Mouse (Mus musculus) limb, embryonic 14.5 days (tissue): Measurements from ENCODE around the gene Gm13128. TPM values are rescaled to one million over a fixed set of nuclear protein-coding genes. Genes with fewer than 3 reads are reported as not detected.

Experiments
- ATAC-seq: fragments of 200-750 bp; cut with Nextera tagmentation; 2 replicates; pipeline ENCODE4 v1.8.0; 2017; ENCODE audit warnings: low read depth, moderate number of reproducible peaks, moderate TSS enrichment; ENCODE audit not compliant: low FRiP score
- DNase-seq: peaks from one replicate; pipeline ENCODE4 v3.0.0-alpha.2; 2015; ENCODE audit warnings: low spot score
- H3K27ac ChIP-seq: fragments of 300-500 bp; sonication (generic); replicated peaks from 2 replicates; pipeline ENCODE4 v1.5.1; 2014; ENCODE audit warnings: low read depth, mild to moderate bottlenecking, low read length, moderate library complexity, mixed read lengths
- H3K27me3 ChIP-seq: fragments of 300-500 bp; sonication (generic); 2 replicates; pipeline ENCODE4 v1.6.1; 2014; ENCODE audit warnings: low read length, mixed read lengths; ENCODE audit not compliant: control insufficient read depth, insufficient read depth
- H3K36me3 ChIP-seq: fragments of 300-500 bp; sonication (generic); 2 replicates; pipeline ENCODE4 v1.6.1; 2014; ENCODE audit warnings: mild to moderate bottlenecking, low read length, moderate library complexity, mixed read lengths; ENCODE audit not compliant: control insufficient read depth, insufficient read depth
- H3K4me1 ChIP-seq: fragments of 300-500 bp; sonication (generic); 2 replicates; pipeline ENCODE4 v1.6.1; 2014; ENCODE audit warnings: antibody characterized with exemption, low read length, mixed read lengths; ENCODE audit not compliant: control insufficient read depth, insufficient read depth
- H3K4me2 ChIP-seq: fragments of 300-500 bp; sonication (generic); replicated peaks from 2 replicates; pipeline ENCODE4 v1.6.1; 2014; ENCODE audit warnings: low read depth, mild to moderate bottlenecking, low read length, moderate library complexity; ENCODE audit not compliant: severe bottlenecking
- H3K4me3 ChIP-seq: fragments of 300-500 bp; sonication (generic); replicated peaks from 2 replicates; pipeline ENCODE4 v1.5.1; 2014; ENCODE audit warnings: low read length
- H3K9ac ChIP-seq: fragments of 300-500 bp; sonication (generic); 2 replicates; pipeline ENCODE4 v1.6.1; 2014; ENCODE audit warnings: mild to moderate bottlenecking, low read depth, low read length, moderate library complexity; ENCODE audit not compliant: severe bottlenecking
- H3K9me3 ChIP-seq: fragments of 300-500 bp; sonication (generic); 2 replicates; pipeline ENCODE4 v1.6.1; 2016; ENCODE audit warnings: low read length; ENCODE audit not compliant: control insufficient read depth
- POLR2A ChIP-seq: fragments of 200-500 bp; IDR thresholded peaks from 2 replicates; pipeline ENCODE4 v1.8.0; 2012; ENCODE audit warnings: inconsistent platforms, mild to moderate bottlenecking, moderate library complexity, borderline replicate concordance; ENCODE audit not compliant: insufficient read depth, insufficient read length; ENCODE audit errors: extremely low read depth
- WGBS: fragments of 180-500 bp; shearing (Covaris S2); extraction: QIAGEN DNeasy Blood & Tissue Kit; methylation state at CpG from one replicate; pipeline ENCODE4 v1.1.7; 2014; 5-methylcytosine and 5-hydroxymethylcytosine counted together
- polyA plus RNA-seq, 2 experiments: library from polyadenylated mRNA; depleted of rRNA in 1 of 2; stranded (reverse) in 1 of 2; unstranded in 1 of 2; fragments of >200 nt; fragmentation: Nextera tagmentation in 1 of 2; extraction: Ambion mirVana in 1 of 2; gene quantifications; 2 replicates each; pipeline versions ENCODE4 v1.2.1 to v1.2.3; 2012 to 2014

The Gm13128 gene
- polyA plus RNA-seq, 2 experiments: not detected

DNA sequence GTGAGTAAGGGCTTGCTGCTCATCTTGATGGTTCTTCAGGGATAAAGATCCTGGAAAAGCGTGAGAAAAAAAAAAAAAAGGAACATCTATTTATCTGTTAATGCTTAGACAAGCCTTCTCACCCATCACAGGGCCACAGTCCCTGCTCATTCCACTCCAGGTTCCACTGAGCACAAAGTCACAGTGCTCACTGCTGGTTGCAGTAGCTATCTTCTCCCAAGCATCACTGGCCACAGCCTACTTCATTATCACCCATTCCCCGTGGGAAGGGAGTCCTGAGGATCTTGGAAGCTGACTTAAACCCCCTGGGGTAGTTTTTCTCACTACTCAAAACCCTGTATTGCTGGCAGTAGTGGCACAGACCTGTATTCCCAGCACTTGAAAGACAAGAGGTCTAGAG is 47.9 kb downstream of the Gm13128 start, which contains the start of gene Pramef20:
Gene Pramef20 (minus strand): TSS at position 23 of the 400 bp plus-strand sequence.
- no peaks in the 10 kb centered on the region for H3K4me1 ChIP-seq
- H3K4me3 ChIP-seq: no peak within 1 kb of the TSS
- no peaks in the 10 kb centered on the region for H3K27me3 ChIP-seq
- TF ChIP-seq POLR2A: no peak
- no peak within 1 kb of the TSS for H3K27ac ChIP-seq
- no peak within 1 kb of the TSS for H3K4me2 ChIP-seq
- H3K9ac ChIP-seq: no peak within 1 kb of the TSS
- H3K36me3 ChIP-seq: no peaks in the 10 kb centered on the region
- DNase-seq: no peak
- ATAC-seq: no peak
- 56% methylated on average over 2 of the region's 2 CpGs for WGBS
- no peaks in the 10 kb centered on the region for H3K9me3 ChIP-seq

Other genes starting within 250 kb of the Gm13128 start
- not detected in 2 replicates for gene Gm13102, start 223.8 kb upstream of the Gm13128 start, polyA plus RNA-seq (2012; rRNA removed)
- not detected in 2 replicates for gene Gm13102, start 223.8 kb upstream of the Gm13128 start, polyA plus RNA-seq (2014; fragmentation: Nextera tagmentation; extraction: Ambion mirVana)
- gene Oog3, start 167.6 kb upstream of the Gm13128 start, polyA plus RNA-seq (2012; rRNA removed): not detected in 2 replicates
- gene Oog3, start 167.6 kb upstream of the Gm13128 start, polyA plus RNA-seq (2014; fragmentation: Nextera tagmentation; extraction: Ambion mirVana): not detected in 2 replicates
- gene Oog2, start 139.5 kb upstream of the Gm13128 start, polyA plus RNA-seq (2012; rRNA removed): not detected in 2 replicates
- gene Oog2, start 139.5 kb upstream of the Gm13128 start, polyA plus RNA-seq (2014; fragmentation: Nextera tagmentation; extraction: Ambion mirVana): not detected in 2 replicates
- not detected in 2 replicates for gene C87977, start 116.9 kb upstream of the Gm13128 start, polyA plus RNA-seq (2012; rRNA removed)
- gene C87977, start 116.9 kb upstream of the Gm13128 start, polyA plus RNA-seq (2014; fragmentation: Nextera tagmentation; extraction: Ambion mirVana): not detected in 2 replicates
- gene Pramel5, start 49.8 kb upstream of the Gm13128 start, polyA plus RNA-seq (2012; rRNA removed): not detected in 2 replicates
- 0.25 TPM in 1 of 2 replicates, not detected in the other for gene Pramel5, start 49.8 kb upstream of the Gm13128 start, polyA plus RNA-seq (2014; fragmentation: Nextera tagmentation; extraction: Ambion mirVana)
- gene Gm13119, start 27.7 kb downstream of the Gm13128 start, polyA plus RNA-seq (2012; rRNA removed): not detected in 2 replicates
- not detected in 2 replicates for gene Gm13119, start 27.7 kb downstream of the Gm13128 start, polyA plus RNA-seq (2014; fragmentation: Nextera tagmentation; extraction: Ambion mirVana)
- not detected in 2 replicates for gene Pramef20, start 47.7 kb downstream of the Gm13128 start, polyA plus RNA-seq (2012; rRNA removed)
- not detected in 2 replicates for gene Pramef20, start 47.7 kb downstream of the Gm13128 start, polyA plus RNA-seq (2014; fragmentation: Nextera tagmentation; extraction: Ambion mirVana)
- gene Pramef12, start 78.2 kb downstream of the Gm13128 start, polyA plus RNA-seq (2012; rRNA removed): 0.75 and 1.1 TPM in 2 replicates
- gene Pramef12, start 78.2 kb downstream of the Gm13128 start, polyA plus RNA-seq (2014; fragmentation: Nextera tagmentation; extraction: Ambion mirVana): 0.33 and 0.51 TPM in 2 replicates
- gene 1700012P22Rik, start 108.5 kb downstream of the Gm13128 start, polyA plus RNA-seq (2012; rRNA removed): not detected in 2 replicates
- not detected in 2 replicates for gene 1700012P22Rik, start 108.5 kb downstream of the Gm13128 start, polyA plus RNA-seq (2014; fragmentation: Nextera tagmentation; extraction: Ambion mirVana)
- not detected in 2 replicates for gene Gm9944, start 123.1 kb downstream of the Gm13128 start, polyA plus RNA-seq (2012; rRNA removed)
- gene Gm9944, start 123.1 kb downstream of the Gm13128 start, polyA plus RNA-seq (2014; fragmentation: Nextera tagmentation; extraction: Ambion mirVana): not detected in 2 replicates
- not detected in 2 replicates for gene Aadacl3, start 133.5 kb downstream of the Gm13128 start, polyA plus RNA-seq (2012; rRNA removed)
- gene Aadacl3, start 133.5 kb downstream of the Gm13128 start, polyA plus RNA-seq (2014; fragmentation: Nextera tagmentation; extraction: Ambion mirVana): not detected in 2 replicates
- gene 9430007A20Rik, start 189.6 kb downstream of the Gm13128 start, polyA plus RNA-seq (2012; rRNA removed): not detected in 2 replicates
- gene 9430007A20Rik, start 189.6 kb downstream of the Gm13128 start, polyA plus RNA-seq (2014; fragmentation: Nextera tagmentation; extraction: Ambion mirVana): not detected in 2 replicates
- not detected in 2 replicates for gene Gm13124, start 234.9 kb downstream of the Gm13128 start, polyA plus RNA-seq (2012; rRNA removed)
- not detected in 2 replicates for gene Gm13124, start 234.9 kb downstream of the Gm13128 start, polyA plus RNA-seq (2014; fragmentation: Nextera tagmentation; extraction: Ambion mirVana)